8 mouse cellular contexts compared by ENCODE assay signal in genomic region chr6:91712855-91713331, GRCm38 (mm10). TPM values are rescaled to one million over a fixed set of nuclear protein-coding genes. Genes with fewer than 3 reads are reported as not detected.
DNase-seq lines count a peak whose midpoint lies in the region; ATAC-seq and TF ChIP-seq lines count a peak whose summit lies in the region.

No protein-coding gene starts in this region.

- no peaks in the 10 kb centered on the region for H3K9me3 ChIP-seq in G1E (replicated peaks)
- peaks cover 7% of the 10 kb centered on the region; the same call in 1 of the 2 replicates for H3K9me3 ChIP-seq in heart, embryonic 13.5 days
- H3K9me3 ChIP-seq in limb, embryonic 13.5 days = no peaks in the 10 kb centered on the region
- H3K9me3 ChIP-seq in midbrain, embryonic 11.5 days (ENCODE audit: control insufficient read depth, low read length) = no peaks in the 10 kb centered on the region
- no peaks in the 10 kb centered on the region for H3K9me3 ChIP-seq in stomach, embryonic 16.5 days (replicated peaks; ENCODE audit: control insufficient read depth, low read length)

- peak overlapping the region; percentile 20; the same call in 1 of the 2 replicates for H3K4me2 ChIP-seq in heart, embryonic 13.5 days
- no peak overlapping the region for H3K4me2 ChIP-seq in limb, embryonic 13.5 days (replicated peaks)
- H3K4me2 ChIP-seq in midbrain, embryonic 11.5 days = 0 out of 2 replicates have a peak overlapping the region, but pooled peaks have one; percentile 2
- H3K4me2 ChIP-seq in stomach, embryonic 16.5 days (ENCODE audit: low read depth, low read length) = 0 out of 2 replicates have a peak overlapping the region, but pooled peaks have one; percentile 11

- WGBS in heart, embryonic 13.5 days = 13% methylated on average over 10 of the region's 10 CpGs
- 14% methylated on average over 10 of the region's 10 CpGs for WGBS in limb, embryonic 13.5 days
- WGBS in midbrain, embryonic 11.5 days = 3% methylated on average over 10 of the region's 10 CpGs
- WGBS in stomach, embryonic 16.5 days = 12% methylated on average over 10 of the region's 10 CpGs

- H3K27ac ChIP-seq in heart, embryonic 13.5 days (replicated peaks) = peak overlapping the region; percentile 55
- H3K27ac ChIP-seq in limb, embryonic 13.5 days = peak overlapping the region; percentile 39; the same call in 1 of the 2 replicates
- H3K27ac ChIP-seq in midbrain, embryonic 11.5 days (ENCODE audit: low read depth, low read length) = peak overlapping the region; percentile 84
- peak overlapping the region; percentile 66 for H3K27ac ChIP-seq in stomach, embryonic 16.5 days (ENCODE audit: low read length)

- no peaks in the 10 kb centered on the region for H3K4me1 ChIP-seq in G1E (ENCODE audit: insufficient read depth, low read depth, low read length)
- H3K4me1 ChIP-seq in heart, embryonic 13.5 days = peaks cover 26% of the 10 kb centered on the region
- H3K4me1 ChIP-seq in limb, embryonic 13.5 days = peaks cover 26% of the 10 kb centered on the region
- H3K4me1 ChIP-seq in midbrain, embryonic 11.5 days (ENCODE audit: control insufficient read depth, insufficient read depth, low read length) = peaks cover 21% of the 10 kb centered on the region
- H3K4me1 ChIP-seq in stomach, embryonic 16.5 days (ENCODE audit: control insufficient read depth, insufficient read depth, low read length) = peaks cover 28% of the 10 kb centered on the region

- H3K27me3 ChIP-seq in G1E (ENCODE audit: insufficient read depth, low read length) = peaks cover 7% of the 10 kb centered on the region; the same call in 1 of the 2 replicates
- H3K27me3 ChIP-seq in heart, embryonic 13.5 days (replicated peaks) = no peaks in the 10 kb centered on the region
- H3K27me3 ChIP-seq in limb, embryonic 13.5 days = no peaks in the 10 kb centered on the region
- H3K27me3 ChIP-seq in midbrain, embryonic 11.5 days (ENCODE audit: control insufficient read depth, insufficient read depth, low read length) = no peaks in the 10 kb centered on the region
- no peaks in the 10 kb centered on the region for H3K27me3 ChIP-seq in stomach, embryonic 16.5 days (ENCODE audit: control insufficient read depth, insufficient read depth, low read length)

- DNase-seq in A20 (ENCODE audit: low read depth, low spot score) = peak; percentile 85
- peak; percentile 4 for DNase-seq in G1E (ENCODE audit: low spot score)
- DNase-seq in embryo, embryonic 9.5 days (ENCODE audit: extremely low spot score) = peak; percentile 84
- DNase-seq in midbrain, embryonic 11.5 days (ENCODE audit: low spot score, missing footprints) = peak; percentile 92

- H3K4me3 ChIP-seq in G1E (ENCODE audit: low read depth, low read length) = no peak overlapping the region
- H3K4me3 ChIP-seq in heart, embryonic 13.5 days = no peak overlapping the region
- H3K4me3 ChIP-seq in limb, embryonic 13.5 days = no peak overlapping the region
- no peak overlapping the region for H3K4me3 ChIP-seq in midbrain, embryonic 11.5 days (ENCODE audit: low read depth, low read length)
- no peak overlapping the region for H3K4me3 ChIP-seq in stomach, embryonic 16.5 days (replicated peaks; ENCODE audit: low read length)

- no peaks in the 10 kb centered on the region for H3K36me3 ChIP-seq in G1E (replicated peaks)
- H3K36me3 ChIP-seq in heart, embryonic 13.5 days = peaks cover 41% of the 10 kb centered on the region
- peaks cover 33% of the 10 kb centered on the region for H3K36me3 ChIP-seq in limb, embryonic 13.5 days
- peaks cover 3% of the 10 kb centered on the region for H3K36me3 ChIP-seq in midbrain, embryonic 11.5 days (ENCODE audit: control insufficient read depth, insufficient read depth, low read length)
- 0 out of 2 replicates have a peak, but pooled peaks cover 6% of the 10 kb centered on the region for H3K36me3 ChIP-seq in stomach, embryonic 16.5 days (ENCODE audit: control insufficient read depth, insufficient read depth, low read length)

- no peak for TF ChIP-seq CTCF in G1E (IDR thresholded peaks at IDR 0.05; ENCODE audit: low read depth, low read length)

- ATAC-seq in G1E (ENCODE audit: extremely low read depth, insufficient number of reproducible peaks, low FRiP score, poor library complexity, severe bottlenecking) = peak; percentile 81
- peak; percentile 58; the same call in 1 of the 2 replicates for ATAC-seq in heart, embryonic 13.5 days (ENCODE audit: extremely low read depth, insufficient number of reproducible peaks, low FRiP score, low TSS enrichment)
- peak; percentile 34 for ATAC-seq in limb, embryonic 13.5 days (ENCODE audit: low FRiP score, low read depth)
- ATAC-seq in midbrain, embryonic 11.5 days (ENCODE audit: low FRiP score) = peak; percentile 76
- ATAC-seq in stomach, embryonic 16.5 days (ENCODE audit: insufficient read depth, low FRiP score) = peak; percentile 85
- no peak for ATAC-seq in erythroblast, adult 5-6 weeks (replicated peaks; ENCODE audit: low FRiP score, poor library complexity, severe bottlenecking)

- peak overlapping the region; percentile 57 for H3K9ac ChIP-seq in heart, embryonic 13.5 days
- H3K9ac ChIP-seq in limb, embryonic 13.5 days = 0 out of 2 replicates have a peak overlapping the region, but pooled peaks have one; percentile 19
- H3K9ac ChIP-seq in midbrain, embryonic 11.5 days (ENCODE audit: low read length) = peak overlapping the region; percentile 48
- peak overlapping the region; percentile 42; the same call in 1 of the 2 replicates for H3K9ac ChIP-seq in stomach, embryonic 16.5 days (ENCODE audit: low read length)

RNA-seq across cellular contexts. Expression of gene Slc6a6, which starts 29.0 kb away (rescaled TPM):
- total RNA-seq in G1E (2014; fragmentation: Nextera tagmentation) (1.6 TPM in 1 of 2 replicates, not detected in the other), G1E (2017) (2.8 and 3.8 TPM in 2 replicates)
- polyA plus RNA-seq in G1E (2012) = 0.01 and 0.03 TPM in 2 replicates
- 59.4 and 60.0 TPM in 2 replicates for polyA plus RNA-seq in heart, embryonic 13.5 days (2015; fragmentation: Nextera tagmentation; extraction: Ambion mirVana)
- 48.7 and 51.1 TPM in 2 replicates for polyA plus RNA-seq in limb, embryonic 13.5 days (2015; fragmentation: Nextera tagmentation; extraction: Ambion mirVana)
- 43.6 and 45.6 TPM in 2 replicates for polyA plus RNA-seq in midbrain, embryonic 11.5 days (2014; fragmentation: Nextera tagmentation; extraction: Ambion mirVana)
- 54.4 and 59.5 TPM in 2 replicates for polyA plus RNA-seq in stomach, embryonic 16.5 days (2015; fragmentation: Nextera tagmentation; extraction: Ambion mirVana)
- total RNA-seq in erythroblast, adult 5-6 weeks (2015; ENCODE audit: low replicate concordance) = 12.1 and 15.0 TPM in 2 replicates
- total RNA-seq in erythroblast, adult 5-6 weeks (2017; ENCODE audit: low replicate concordance) = 7.1 and 11.6 TPM in 2 replicates

Comparison
In these comparisons a context has a peak if more than half of its experiments do, and no peak if none do; other contexts are left out.
1. DNase-seq: peak in every context shown above with its lines; median percentile 92 in midbrain, embryonic 11.5 days; 85 in A20; 84 in embryo, embryonic 9.5 days; 4 in G1E.
2. RNA of gene Slc6a6, which starts 29.0 kb away (polyA plus RNA-seq): 59.4 to 60.0 TPM in heart, embryonic 13.5 days, 54.4 to 59.5 TPM in stomach, embryonic 16.5 days, 48.7 to 51.1 TPM in limb, embryonic 13.5 days and 43.6 to 45.6 TPM in midbrain, embryonic 11.5 days; 0.01 to 0.03 TPM in G1E; every median in the first group is over 10 times any median in the second.
3. Peak in every context shown above with its lines, with median percentiles within 50 percentile points of each other: H3K27ac ChIP-seq and H3K9ac ChIP-seq.